Mouse (Mus musculus) urinary bladder, postnatal 36 days (tissue): ENCODE measurements around the gene Ppp1r36.

ENCODE experiments used
- DNase-seq, 2 experiments: peaks; one replicate each; pipeline ENCODE4 v3.0.0; 2022; ENCODE audit warnings: low spot score in 2 of 2, mixed read lengths in 1 of 2

The Ppp1r36 gene

DNA sequence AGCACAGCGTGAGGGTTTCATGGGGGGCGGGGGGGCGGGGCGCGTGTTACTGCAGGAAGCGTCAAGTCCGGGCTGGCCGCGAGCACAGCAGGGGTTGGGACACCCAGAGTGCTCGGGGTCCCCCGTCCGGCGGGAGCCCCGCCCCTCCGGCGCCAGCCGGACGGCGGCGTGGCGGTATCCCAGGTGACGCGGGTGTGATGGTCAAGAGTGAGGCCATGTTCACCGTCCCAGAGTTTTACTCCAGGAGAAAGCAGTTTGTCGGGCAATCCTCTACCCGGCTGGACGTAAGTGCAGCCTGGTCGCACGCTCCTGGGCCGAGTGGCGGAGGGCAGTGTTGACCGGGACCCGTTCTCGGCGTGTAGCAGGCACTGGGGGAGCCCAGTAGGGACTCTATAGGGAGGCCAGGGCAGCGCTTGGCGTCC is at the start of gene Ppp1r36:
Gene Ppp1r36, plus strand, starts transcription at position 106 of the 422 bp plus-strand sequence.
- DNase-seq, result peak; percentile 56 to 70

DNA sequence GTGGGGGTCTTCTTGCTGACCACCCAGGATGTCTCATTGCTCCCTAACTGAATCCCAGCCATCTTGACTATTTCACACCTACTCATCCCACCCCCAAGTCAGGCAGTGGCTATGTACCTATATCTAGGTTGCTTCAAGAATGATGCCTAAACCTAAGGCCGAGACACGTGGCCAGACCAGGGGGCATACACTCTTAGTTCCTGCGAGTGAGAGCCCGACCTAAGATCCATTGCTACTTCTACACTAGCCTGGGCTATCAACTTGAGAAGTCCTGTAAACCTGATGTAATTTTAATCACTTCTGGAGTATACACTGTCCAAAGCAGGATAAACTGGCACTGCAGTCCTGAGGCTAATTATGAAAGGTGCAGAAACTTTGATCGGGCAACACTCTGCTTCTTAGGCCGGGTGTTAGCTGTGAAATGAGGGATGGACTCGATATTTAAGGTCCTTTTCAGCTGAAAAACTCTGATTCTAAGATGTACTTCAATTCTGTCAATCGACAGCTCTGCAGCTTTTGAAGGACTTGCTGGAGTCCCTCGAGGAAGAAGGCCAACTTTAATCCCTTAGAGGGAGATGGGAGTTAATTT is 49.0 kb upstream of the Ppp1r36 start:
- no peak for DNase-seq

DNA sequence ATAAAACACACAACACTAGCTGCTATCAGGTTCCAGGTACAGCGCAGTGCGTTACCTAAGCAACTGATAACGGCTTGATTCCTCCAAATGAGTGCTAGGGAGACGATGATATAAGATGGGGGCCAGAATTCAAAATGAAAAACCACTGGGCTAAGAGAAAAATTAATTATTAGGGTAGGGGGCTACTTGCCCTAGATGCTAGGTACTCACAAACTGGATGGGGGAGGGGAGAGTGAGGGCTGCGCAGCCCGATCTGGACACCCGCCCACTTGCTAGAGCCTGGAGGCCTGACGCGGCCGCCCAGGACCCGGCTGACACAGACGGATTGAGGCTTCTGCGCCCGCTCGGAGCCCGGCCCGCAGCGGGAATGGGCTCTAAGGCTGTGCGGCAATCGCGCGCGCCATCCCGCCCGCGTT is 48.5 kb upstream of the Ppp1r36 start:
- no peak for DNase-seq

DNA sequence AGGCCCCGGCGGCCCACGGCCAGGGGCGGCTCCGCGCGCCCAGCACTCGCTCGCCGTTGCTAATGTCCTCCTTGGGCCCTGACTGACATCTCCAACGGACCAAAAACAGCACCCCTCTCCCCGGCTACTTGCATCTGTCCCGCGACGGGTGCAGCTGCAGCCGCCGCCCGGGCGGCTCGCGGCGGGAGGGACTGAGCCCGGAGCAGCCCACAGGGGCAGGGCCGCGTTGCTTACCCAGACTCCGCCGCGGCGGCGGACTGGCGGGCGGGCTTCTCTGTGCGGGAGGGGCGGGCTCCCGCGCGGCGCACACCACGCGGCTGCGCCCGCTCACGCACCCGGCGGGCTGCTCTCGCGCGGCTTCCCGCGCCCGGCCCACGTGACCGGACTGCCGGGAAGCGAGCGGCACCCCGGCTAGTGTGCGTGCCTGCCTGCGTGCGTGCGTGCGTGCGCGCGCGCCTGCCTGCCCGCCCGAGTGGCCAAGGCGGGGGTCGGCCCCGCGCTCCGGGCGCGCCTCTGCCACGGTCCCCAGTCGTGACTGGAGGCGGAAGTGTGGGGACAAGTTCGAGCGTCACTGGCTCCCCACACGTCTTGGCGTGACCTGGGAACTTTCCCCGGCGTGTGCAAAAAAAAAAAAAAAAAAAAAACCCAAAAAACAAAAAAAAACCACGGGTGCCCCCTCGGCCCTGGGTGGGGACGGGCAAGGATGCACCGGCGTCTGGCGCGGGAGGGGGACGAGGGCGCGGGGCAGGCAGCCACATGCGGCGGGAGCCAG is 47.9 kb upstream of the Ppp1r36 start, which contains the start of gene Zbtb25:
Gene Zbtb25, minus strand, starts transcription at position 397 of the 772 bp plus-strand sequence.
- DNase-seq, result peak; percentile 70 to 82

DNA sequence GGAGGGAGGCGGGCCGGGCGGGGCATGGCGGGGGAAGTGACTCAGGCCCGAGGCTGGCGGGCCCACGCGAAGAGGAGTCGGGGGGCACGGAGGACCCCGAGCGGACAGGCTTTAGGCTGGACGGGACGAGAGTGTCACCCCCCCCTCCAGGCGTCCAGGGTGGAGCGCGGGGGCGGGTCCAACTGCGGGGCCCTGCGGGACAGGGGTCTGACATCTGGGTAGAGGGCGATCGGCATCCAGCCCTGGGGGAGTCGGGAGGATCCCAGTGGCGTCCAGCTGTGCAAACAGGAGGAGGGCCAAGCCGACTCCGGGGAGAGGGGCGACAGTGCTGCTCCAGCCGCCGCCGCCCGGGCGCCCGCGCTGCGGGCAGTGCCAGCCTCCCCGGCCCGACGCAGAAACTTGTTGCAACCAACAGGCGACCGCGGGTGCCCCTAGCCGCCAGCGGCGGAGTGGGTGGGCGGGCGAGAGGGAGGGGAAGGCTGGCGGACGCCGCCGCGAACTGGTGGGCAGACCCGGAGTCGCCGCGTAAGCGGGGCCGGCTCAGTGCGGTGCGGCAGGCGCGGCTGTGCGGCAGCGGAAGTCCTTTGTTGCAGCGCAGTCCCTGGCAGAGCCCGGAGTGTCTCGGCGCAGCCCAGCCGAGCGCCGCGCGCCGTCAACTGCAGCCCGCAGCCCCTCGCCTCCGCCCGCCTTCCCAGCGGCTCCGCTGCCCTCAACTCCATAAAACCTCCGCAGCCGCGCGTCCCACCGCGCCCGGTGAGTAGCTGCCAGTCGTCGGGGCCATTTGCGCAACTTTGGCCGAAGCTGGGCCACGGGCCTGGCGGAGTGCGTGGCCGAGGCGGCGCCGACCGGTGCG is 47.1 kb upstream of the Ppp1r36 start, which contains the start of gene Zbtb1:
Gene Zbtb1, plus strand, starts transcription at position 289 of the 853 bp plus-strand sequence.
- peak; percentile 71 to 76 for DNase-seq

DNA sequence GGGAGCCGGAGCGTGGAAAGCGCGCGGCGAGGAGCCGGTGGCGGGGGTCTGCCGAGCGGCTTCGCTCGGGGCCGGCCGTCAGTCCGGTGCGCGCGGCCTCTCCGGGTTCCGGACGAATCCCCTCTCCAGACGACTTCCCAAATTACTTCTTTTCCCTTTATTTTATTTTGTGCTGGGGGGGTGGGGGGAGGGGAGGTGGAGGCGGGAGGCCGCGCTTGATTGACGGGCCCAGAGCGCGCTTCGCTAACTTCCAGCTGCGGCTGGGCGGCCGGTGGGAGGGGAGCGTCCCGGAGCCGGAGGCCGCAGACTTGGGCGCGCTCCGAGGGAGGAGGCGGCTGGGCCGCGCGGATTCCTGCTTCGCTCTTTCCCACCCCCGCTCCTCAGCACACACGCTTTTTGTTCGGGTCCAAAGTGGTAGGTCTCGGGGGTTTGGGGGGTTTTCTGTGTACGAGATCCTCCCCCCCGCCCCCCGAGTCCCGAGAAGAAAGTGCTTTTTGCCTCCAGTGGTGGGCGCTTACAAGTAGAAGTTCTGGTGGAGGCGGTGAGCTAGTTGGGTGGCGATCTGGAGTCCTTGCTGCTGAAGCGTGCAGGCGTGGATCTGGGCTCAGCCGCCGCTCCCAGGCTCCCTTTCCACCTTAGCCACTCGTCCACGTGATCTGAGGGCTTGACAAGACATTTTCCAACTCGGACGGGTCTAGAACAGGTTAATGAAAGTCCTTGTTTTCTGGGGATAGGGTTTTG is 46.3 kb upstream of the Ppp1r36 start:
- peak; percentile 68 to 82 for DNase-seq

DNA sequence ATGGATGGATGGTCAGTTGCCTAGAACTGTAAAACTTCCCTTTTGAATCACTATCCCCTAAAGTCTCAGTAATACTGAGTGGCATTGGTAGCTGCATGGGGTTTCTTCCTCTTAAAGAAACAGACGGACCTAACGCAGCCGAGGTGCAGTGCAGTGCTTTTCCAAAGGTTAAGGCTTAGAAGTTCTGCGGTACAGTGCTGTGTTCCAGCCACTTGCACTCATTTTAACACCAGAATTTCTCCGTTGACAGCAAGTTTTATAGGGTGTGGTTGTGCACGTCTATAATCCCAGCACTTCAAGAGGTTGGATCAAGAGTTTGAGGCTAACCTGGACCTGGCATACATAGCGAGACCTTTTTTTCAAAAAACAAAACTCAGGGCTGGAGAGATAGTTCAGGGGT is 45.3 kb upstream of the Ppp1r36 start:
- DNase-seq, result no peak

DNA sequence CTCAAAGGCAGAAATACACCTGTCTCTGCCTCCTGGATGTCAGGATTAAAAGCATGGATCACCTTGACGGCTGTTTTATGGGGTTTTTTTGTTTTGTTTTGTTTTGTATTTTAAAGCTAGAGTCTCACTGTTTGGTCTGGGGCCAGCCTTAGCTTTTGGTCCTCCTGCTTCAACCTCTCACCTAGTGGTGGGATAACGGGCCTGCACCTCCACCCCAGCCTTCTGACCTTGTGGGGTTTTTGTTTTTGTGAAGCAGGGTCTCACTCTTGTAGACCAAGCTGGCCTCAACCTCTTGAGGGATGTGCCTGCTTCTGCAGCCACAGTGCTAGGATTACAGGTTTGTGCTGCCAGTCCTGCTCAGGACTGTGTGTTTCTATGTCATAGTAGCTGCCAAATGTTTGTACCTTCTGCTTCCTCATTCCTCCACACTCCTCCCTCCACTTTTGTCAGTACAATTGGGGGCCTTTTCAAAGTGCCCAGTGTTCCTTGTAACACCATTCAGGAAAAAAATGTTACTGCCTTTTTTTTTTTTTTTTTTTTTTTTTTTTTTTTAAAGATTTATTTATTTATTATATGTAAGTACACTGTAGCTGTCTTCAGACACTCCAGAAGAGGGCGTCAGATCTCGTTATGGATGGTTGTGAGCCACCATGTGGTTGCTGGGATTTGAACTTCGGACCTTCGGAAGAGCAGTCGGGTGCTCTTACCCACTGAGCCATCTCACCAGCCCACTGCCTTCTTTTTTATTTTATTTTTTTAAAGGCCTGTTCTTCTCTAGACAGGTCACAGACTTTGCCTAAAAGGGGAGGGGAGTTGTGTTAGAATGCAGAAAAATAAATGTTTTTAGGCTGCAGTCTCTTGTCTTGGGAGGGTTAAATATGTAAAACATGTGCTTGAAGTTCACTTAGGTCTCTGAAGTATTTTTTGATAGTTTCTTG is 44.2 kb upstream of the Ppp1r36 start:
- DNase-seq, result no peak

DNA sequence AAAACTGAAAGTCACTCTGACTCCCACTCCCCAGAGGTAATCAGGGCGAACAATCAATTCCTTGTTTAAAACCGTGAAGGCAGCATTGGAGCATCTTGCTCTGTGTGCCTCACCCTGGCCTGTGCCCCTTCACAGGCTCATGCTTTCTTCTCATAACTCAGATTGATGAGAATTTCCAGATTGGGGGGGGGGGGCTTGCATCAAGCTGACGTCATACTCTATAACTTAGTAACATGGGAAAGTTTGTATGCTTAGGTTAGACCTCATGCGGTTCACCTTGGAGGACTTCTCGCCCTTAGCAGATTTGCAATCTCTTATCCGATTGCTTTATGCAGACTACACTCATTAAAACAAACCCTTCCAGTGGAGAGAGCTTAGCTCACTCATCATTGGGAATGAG is 43.3 kb upstream of the Ppp1r36 start:
- no peak for DNase-seq

DNA sequence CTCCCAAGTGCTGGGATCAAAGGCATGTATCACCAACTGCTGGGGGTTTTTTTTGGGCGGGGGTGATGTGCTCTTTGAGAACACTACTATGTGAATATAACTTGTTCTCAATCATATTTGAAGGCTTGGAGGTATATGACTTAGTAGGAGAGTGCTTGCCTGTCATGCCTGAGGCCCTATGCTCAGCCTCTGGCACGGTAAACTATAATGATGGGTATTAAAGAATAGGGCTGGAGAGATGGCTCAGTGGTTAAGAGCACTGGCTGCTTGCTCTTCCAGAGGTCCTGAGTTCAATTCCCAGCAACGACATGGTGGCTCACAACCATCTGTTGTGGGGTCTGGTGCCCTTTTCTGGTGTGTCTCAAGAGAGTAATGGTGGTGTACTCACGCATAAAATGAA is 42.4 kb upstream of the Ppp1r36 start:
- DNase-seq, result no peak

DNA sequence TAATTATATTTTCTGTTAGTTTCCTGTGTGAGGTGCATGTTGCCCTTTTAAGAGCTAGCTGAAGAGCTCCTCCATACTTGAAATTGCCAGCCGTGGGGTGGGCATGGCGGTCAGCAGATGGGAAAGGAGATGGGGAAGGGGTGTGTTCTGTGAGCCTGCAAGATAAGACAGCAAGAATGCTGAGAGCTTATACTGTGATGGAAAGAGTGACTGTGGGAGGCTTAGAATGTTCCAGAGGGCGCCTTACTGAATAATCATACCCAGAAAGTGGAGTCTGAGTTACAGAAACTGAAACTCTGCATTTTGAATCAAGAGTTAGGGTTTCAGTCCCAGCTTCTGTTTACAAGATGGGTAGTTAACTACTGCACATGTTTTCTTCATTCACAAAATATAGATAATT is 41.8 kb upstream of the Ppp1r36 start:
- no peak for DNase-seq

DNA sequence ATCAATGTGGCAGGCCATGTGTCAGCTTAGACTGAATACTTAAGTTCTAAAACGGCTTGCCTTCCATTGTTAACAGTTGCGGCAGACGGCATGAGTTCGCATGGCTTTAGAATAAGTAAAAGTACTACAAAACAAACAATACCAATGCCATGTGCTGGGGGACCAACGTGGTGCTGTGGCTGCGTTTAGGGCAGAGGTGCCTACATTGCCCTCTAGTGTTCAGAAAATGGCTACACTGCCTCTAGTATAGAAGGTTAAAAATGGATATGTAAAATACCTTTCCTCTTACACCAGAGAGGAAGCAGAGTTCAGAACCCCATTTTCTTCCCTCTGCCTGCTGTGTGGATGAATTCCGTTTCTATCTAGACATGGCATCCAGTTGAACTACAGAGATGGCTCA is 40.7 kb upstream of the Ppp1r36 start:
- no peak for DNase-seq

DNA sequence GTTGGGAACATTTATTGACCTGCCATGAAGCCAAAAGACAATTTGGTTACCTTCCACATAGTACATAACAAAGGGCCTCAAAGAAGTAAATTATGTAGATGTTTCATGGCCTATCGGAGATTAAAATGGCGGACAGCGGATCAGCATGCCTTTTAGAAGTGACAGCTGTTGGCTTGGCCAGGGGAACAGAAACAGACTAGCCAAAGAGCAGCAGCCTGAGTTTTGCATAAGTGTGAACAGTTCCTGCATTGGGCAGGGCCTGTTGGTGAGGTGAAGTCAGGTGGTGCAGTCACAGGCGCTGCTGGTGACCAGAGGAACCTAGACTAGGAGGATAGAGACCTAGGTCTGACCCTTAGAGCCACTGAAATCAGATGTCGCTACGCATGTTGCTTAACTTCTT is 40.3 kb upstream of the Ppp1r36 start:
- DNase-seq, result no peak

DNA sequence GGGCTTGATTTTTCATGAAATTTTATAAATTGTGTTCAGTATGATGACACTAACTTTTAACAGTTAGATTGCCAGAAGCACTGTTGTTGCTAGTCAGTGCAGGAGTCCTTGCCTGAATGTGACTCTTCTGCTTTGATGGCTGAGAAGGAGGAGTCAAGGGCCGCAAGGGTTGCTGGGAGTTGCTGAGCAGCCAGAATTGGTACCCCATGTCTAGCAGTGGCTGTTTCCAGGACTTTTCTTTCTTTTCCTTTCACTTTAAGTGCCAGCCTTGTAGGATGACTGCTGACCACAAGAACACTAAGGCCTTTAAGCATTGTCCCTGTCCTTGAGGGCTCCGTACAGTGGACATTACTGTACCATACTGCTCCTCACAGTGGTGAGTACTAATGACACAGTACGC is 39.6 kb upstream of the Ppp1r36 start:
- DNase-seq, result no peak

DNA sequence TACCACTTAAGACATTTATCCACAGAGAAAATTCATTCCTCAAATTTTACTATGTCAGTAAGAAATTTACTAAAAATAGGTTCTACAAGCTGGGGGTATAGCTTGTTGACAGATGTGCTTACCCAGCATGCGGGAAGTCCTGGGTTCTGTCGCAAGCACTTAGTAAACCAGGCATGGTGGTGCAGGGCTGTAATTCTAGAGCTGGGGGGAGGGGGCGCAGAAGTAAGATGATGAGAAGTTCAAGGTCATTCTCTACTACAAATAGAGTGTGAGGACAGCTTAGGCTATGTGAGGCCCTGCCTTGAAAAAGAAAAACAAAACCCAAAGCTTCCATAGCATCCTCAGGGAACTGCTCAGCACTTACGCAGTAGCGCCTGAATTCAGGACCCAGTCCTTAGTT is 38.8 kb upstream of the Ppp1r36 start:
- DNase-seq, result no peak

DNA sequence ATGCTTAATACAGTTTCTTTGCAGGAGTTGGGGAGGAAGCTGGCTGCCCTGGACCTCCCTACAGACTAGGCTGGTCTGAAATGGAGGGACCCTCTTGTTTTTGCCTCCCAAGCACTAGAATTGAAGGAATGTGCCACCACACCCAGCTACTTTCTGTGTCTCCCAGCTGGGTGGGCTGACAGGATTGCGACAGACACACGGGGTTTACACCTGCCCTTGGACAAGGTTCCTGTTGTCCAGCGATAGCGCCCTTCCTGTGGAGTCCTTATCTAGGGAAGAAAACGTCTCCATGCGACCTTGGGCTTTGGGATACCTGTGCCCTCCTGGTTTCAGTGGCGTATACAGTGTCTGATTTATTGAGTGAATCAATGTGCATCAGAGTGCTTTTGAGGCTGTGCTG is 37.2 kb upstream of the Ppp1r36 start:
- no peak for DNase-seq

DNA sequence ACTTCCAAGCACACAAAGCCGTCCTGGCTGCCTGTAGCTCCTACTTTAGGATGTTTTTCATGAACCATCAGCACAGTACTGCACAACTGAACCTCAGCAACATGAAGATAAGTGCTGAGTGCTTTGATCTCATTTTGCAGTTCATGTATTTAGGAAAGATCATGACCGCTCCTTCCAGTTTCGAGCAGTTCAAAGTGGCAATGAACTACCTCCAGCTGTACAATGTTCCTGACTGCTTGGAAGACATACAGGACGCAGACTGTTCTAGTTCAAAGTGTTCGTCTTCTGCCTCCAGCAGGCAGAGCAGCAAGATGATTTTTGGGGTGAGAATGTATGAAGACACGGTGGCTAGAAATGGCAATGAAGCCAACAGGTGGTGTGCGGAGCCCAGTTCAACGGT is 32.0 kb upstream of the Ppp1r36 start:
- no peak for DNase-seq

DNA sequence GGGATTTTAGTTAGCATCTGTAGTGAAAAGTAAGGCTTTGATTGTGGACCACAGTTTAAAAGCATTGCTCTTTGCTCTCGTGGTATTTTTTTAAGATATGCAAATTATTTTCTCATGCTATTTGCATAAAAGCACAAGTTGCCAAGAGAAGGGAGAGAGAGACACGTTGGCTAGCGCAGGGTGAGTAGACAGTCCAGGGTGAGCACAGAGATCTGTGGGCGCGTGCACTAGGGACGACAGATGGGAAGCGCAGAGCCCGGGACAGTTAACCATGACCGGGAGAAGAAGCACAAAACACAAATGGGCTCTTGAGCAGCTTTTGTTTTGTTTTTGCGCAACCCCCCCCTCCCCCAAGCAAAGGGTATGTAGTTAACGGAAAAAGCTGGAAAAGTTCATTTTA is 28.5 kb upstream of the Ppp1r36 start:
- DNase-seq, result no peak

DNA sequence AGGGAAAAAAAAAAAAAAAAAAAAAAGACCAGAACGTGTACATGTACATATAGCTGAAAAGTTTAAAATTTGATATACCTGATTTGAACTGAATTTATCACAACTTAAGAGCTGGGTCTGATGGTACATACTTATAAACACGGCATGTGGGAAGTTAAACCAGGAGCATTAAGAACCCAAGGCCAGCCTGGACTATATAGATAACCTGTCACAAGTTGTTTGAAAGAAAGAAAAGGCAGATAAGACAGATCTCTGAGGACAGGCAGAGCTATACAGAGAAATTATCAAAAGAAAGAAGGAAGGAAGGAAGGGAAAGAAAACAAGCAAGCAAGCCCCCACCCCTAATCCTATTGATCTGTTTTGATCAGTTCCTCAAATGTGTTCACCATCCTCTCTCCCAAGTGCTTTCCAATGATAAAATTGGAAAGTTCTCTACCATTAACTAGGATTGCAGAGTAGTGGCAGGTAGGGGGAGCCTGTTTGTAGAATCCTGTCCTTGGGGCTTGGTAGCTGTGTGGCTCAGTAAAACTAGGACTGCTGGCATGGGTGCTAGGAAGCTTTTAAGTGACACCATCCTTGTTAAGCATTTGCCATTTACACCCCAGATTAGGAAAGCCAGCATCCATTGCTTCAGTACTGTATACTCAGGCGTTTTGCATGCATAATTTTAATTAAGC is 25.6 kb upstream of the Ppp1r36 start:
- DNase-seq, result no peak

DNA sequence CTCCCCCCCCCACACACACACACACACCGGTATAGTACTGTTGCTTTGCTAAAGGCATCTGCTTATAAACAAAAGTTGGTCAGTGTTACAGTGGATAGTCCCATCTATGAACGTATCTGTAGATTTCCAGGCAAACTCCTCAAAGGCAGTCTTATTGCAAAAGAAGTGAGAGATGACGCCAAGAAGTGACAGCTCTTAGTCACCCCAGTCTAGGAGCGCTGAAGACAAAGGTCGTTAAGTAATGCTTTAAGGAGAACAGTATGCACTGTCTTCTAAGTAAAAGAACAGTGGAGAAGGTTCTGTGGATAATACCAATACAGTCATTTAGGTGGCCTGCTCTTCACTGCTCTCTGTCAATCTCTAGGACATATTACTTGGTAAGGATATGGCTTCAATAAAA is 24.4 kb upstream of the Ppp1r36 start:
- DNase-seq, result no peak
